Mouse (Mus musculus): ENCODE results near the gene Gm49339.
"Not testable (repeated sequence)": the region's sequence is repeated elsewhere in the genome, so short reads cannot be mapped to it uniquely, and the experiment has no call there.

Gene Gm49339

GRCm38 (mm10) chr10:51480397-51480796 is at the start of gene Gm49339, which contains the start of gene Lilr4b:
TSS of gene Gm49339 (plus strand) at chr10:51480612.
TSS of gene Lilr4b (plus strand) at chr10:51480632.
- not testable (repeated sequence) for DNase-seq (ENCODE audit: low read depth)

- DNase-seq (ENCODE audit: low read depth), result no peak
These were observed 47.5 kb upstream of the Gm49339 start for GRCm38 (mm10) chr10:51432940-51433339.

GRCm38 (mm10) chr10:51435684-51436083 is 44.7 kb upstream of the Gm49339 start:
- DNase-seq (ENCODE audit: low read depth), result no peak

- no peak for DNase-seq (ENCODE audit: low read depth)
These were observed 28.8 kb upstream of the Gm49339 start for GRCm38 (mm10) chr10:51451610-51452009.

- no peak for DNase-seq (ENCODE audit: low read depth)
These were observed 26.7 kb upstream of the Gm49339 start for GRCm38 (mm10) chr10:51453616-51454298.

- DNase-seq (ENCODE audit: low read depth), result no peak
These were observed 26.0 kb upstream of the Gm49339 start for GRCm38 (mm10) chr10:51454365-51454764.

GRCm38 (mm10) chr10:51455762-51456161 is 24.6 kb upstream of the Gm49339 start:
- no peak for DNase-seq (ENCODE audit: low read depth)

- no peak for DNase-seq (ENCODE audit: low read depth)
These were observed 24.0 kb upstream of the Gm49339 start for GRCm38 (mm10) chr10:51456369-51456768.

GRCm38 (mm10) chr10:51463800-51464199 is 16.6 kb upstream of the Gm49339 start:
- not testable (repeated sequence) for DNase-seq (ENCODE audit: low read depth)

GRCm38 (mm10) chr10:51490691-51491090 is 10.3 kb downstream of the Gm49339 start, which contains the start of gene Lilrb4a:
TSS of gene Lilrb4a (plus strand) at chr10:51490956.
- not testable (repeated sequence) for DNase-seq (ENCODE audit: low read depth)

- no peak for DNase-seq (ENCODE audit: low read depth)
These were observed 39.6 kb downstream of the Gm49339 start for GRCm38 (mm10) chr10:51520021-51520420.

- DNase-seq (ENCODE audit: low read depth), result no peak
These were observed 41.0 kb downstream of the Gm49339 start for GRCm38 (mm10) chr10:51521453-51521852.

- DNase-seq (ENCODE audit: low read depth), result no peak
These were observed 45.7 kb downstream of the Gm49339 start for GRCm38 (mm10) chr10:51526090-51526489.

- DNase-seq (ENCODE audit: low read depth), result no peak
These were observed 46.2 kb downstream of the Gm49339 start for GRCm38 (mm10) chr10:51526633-51527032.

GRCm38 (mm10) chr10:51528840-51529434 is 48.5 kb downstream of the Gm49339 start:
- no peak for DNase-seq (ENCODE audit: low read depth)

GRCm38 (mm10) chr10:51529497-51529896 is 49.1 kb downstream of the Gm49339 start:
- no peak for DNase-seq (ENCODE audit: low read depth)

- DNase-seq (ENCODE audit: low read depth), result no peak
These were observed 50.4 kb downstream of the Gm49339 start for GRCm38 (mm10) chr10:51530813-51531212.

Measured in c-Kit-positive CD71-negative TER-119-negative erythroid progenitor cells, embryonic 14.5 days (primary cell).